Mouse (Mus musculus) liver, embryonic 16.5 days (tissue): ENCODE measurements around the gene Olfr1222. TPM values are rescaled to one million over a fixed set of nuclear protein-coding genes. Genes with fewer than 3 reads are reported as not detected.

Source experiments
- ATAC-seq: fragments of 200-750 bp; cut with Nextera tagmentation; 2 replicates; pipeline ENCODE4 v1.8.0; 2017; ENCODE audit warnings: low read depth, mild to moderate bottlenecking, moderate number of reproducible peaks, moderate library complexity
- H3K27ac ChIP-seq: fragments of 300-500 bp; sonication (generic); 2 replicates; pipeline ENCODE4 v1.5.1; 2014; ENCODE audit warnings: mild to moderate bottlenecking, low read length
- H3K27me3 ChIP-seq: fragments of 300-500 bp; sonication (generic); 2 replicates; pipeline ENCODE4 v1.6.1; 2014; ENCODE audit warnings: low read depth, low read length, mixed read lengths; ENCODE audit not compliant: control insufficient read depth, insufficient read depth
- H3K36me3 ChIP-seq: fragments of 300-500 bp; sonication (generic); 2 replicates; pipeline ENCODE4 v1.6.1; 2014; ENCODE audit warnings: mild to moderate bottlenecking; ENCODE audit not compliant: control insufficient read depth, insufficient read depth
- H3K4me1 ChIP-seq: fragments of 300-500 bp; sonication (generic); 2 replicates; pipeline ENCODE4 v1.6.1; 2014; ENCODE audit warnings: low read depth, low read length, mixed read lengths; ENCODE audit not compliant: control insufficient read depth
- H3K4me2 ChIP-seq: fragments of 300-500 bp; sonication (generic); 2 replicates; pipeline ENCODE4 v1.6.1; 2014; ENCODE audit warnings: low read depth, low read length, mixed read lengths
- H3K4me3 ChIP-seq: fragments of 300-500 bp; sonication (generic); 2 replicates; pipeline ENCODE4 v1.5.1; 2014; ENCODE audit warnings: low read depth, mild to moderate bottlenecking, low read length
- H3K9ac ChIP-seq: fragments of 300-500 bp; sonication (generic); 2 replicates; pipeline ENCODE4 v1.6.1; 2014; ENCODE audit warnings: low read depth, low read length
- H3K9me3 ChIP-seq: fragments of 300-500 bp; sonication (generic); replicated peaks from 2 replicates; pipeline ENCODE4 v1.6.1; 2016; ENCODE audit warnings: low read length; ENCODE audit not compliant: control insufficient read depth
- WGBS: fragments of 180-500 bp; shearing (Covaris S2); extraction: QIAGEN DNeasy Blood & Tissue Kit; methylation state at CpG from one replicate; pipeline ENCODE4 v1.1.7; 2014; ENCODE audit not compliant: insufficient replicate concordance; 5-methylcytosine and 5-hydroxymethylcytosine counted together
- polyA plus RNA-seq: library from polyadenylated mRNA; unstranded; fragments of >200 nt; fragmentation: Nextera tagmentation; extraction: Ambion mirVana; gene quantifications from 2 replicates; pipeline ENCODE4 v1.2.1, GENCODE M21; 2015

Olfr1222 gene
- polyA plus RNA-seq, 1 experiment from 2014 or later, result not detected

DNA sequence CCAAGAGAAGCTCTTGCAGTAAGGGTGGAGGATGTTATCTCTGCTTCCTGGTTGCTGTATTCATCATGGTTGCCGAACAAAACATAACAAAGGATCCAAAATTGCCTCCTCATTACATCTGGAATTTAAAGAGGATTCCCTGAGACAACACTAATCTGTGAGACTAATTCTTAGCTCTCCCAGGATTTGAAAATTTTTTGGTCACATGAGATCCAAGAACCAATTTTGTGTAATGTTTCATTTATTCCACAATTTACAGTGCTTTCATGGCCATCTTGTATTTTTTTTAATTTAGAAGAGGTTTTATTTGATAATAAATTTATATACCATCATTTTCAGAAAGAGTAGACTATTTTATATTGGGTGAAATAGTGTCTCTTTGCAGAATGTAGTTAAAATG lies 49.4 kb downstream of the Olfr1222 start, which contains the start of gene Olfr1219:
TSS of gene Olfr1219 (minus strand) at position 101 of the 400 bp plus-strand sequence.
- Histone ChIP-seq H3K4me2 (no peak within 1 kb of the TSS), H3K4me1 (no peaks in the 10 kb centered on the region), H3K4me3 (no peak within 1 kb of the TSS), H3K9ac (no peak within 1 kb of the TSS), H3K36me3 (no peaks in the 10 kb centered on the region), H3K27ac (no peak within 1 kb of the TSS), H3K9me3 (no peaks in the 10 kb centered on the region), H3K27me3 (no peaks in the 10 kb centered on the region)
- 46% methylated on average over 1 of the region's 1 CpGs for WGBS
- ATAC-seq, result no peak

DNA sequence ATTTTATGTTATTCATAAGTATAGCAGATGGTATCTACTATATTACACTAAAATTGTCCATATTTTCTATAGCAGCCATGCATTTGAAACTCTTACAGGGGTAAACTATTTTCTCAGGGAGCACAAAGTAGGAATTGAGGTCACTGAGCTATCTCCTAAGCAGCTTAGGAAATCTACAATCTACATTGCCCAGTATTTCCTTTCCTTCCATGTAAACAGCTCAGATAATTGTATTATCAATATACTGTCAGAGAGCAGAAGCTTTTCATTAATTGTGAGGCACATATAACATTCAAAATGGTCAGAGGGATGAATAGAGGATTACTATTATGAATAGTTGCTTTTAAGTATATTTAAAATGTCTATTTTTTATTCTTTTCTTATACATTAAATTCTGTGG lies 51.4 kb downstream of the Olfr1222 start:
- H3K4me2 ChIP-seq, result no peak overlapping the region
- no peaks in the 10 kb centered on the region for H3K27me3 ChIP-seq
- H3K4me3 ChIP-seq, result no peak overlapping the region
- ATAC-seq, result no peak
- H3K4me1 ChIP-seq, result no peaks in the 10 kb centered on the region
- no peak overlapping the region for H3K9ac ChIP-seq
- H3K36me3 ChIP-seq, result no peaks in the 10 kb centered on the region
- no peaks in the 10 kb centered on the region for H3K9me3 ChIP-seq
- H3K27ac ChIP-seq, result no peak overlapping the region

Other genes starting within 250 kb of the Olfr1222 start
- gene Olfr1208, start 230.7 kb downstream of the Olfr1222 start, polyA plus RNA-seq, result not detected in 2 replicates
- not detected in 2 replicates for gene Olfr1209, start 217.9 kb downstream of the Olfr1222 start, polyA plus RNA-seq
- gene Olfr1211, start 194.9 kb downstream of the Olfr1222 start, polyA plus RNA-seq, result not detected in 2 replicates
- not detected in 2 replicates for gene Olfr1212, start 179.1 kb downstream of the Olfr1222 start, polyA plus RNA-seq
- not detected in 2 replicates for gene Gm13762, start 152.8 kb downstream of the Olfr1222 start, polyA plus RNA-seq
- gene Olfr1214, start 140.4 kb downstream of the Olfr1222 start, polyA plus RNA-seq, result not detected in 2 replicates
- gene Olfr1215, start 126.1 kb downstream of the Olfr1222 start, polyA plus RNA-seq, result not detected in 2 replicates
- not detected in 2 replicates for gene Olfr1216, start 114.7 kb downstream of the Olfr1222 start, polyA plus RNA-seq
- gene Olfr1217, start 101.0 kb downstream of the Olfr1222 start, polyA plus RNA-seq, result not detected in 2 replicates
- not detected in 2 replicates for gene Olfr1218, start 71.9 kb downstream of the Olfr1222 start, polyA plus RNA-seq
- gene Olfr1219, start 49.5 kb downstream of the Olfr1222 start, polyA plus RNA-seq, result not detected in 2 replicates
- not detected in 2 replicates for gene Olfr1220, start 26.2 kb downstream of the Olfr1222 start, polyA plus RNA-seq
- not detected in 2 replicates for gene Olfr1221, start 15.8 kb downstream of the Olfr1222 start, polyA plus RNA-seq
- gene Olfr1223, start 18.5 kb upstream of the Olfr1222 start, polyA plus RNA-seq, result not detected in 2 replicates
- not detected in 2 replicates for gene Olfr1224-ps1, start 31.0 kb upstream of the Olfr1222 start, polyA plus RNA-seq
- not detected in 2 replicates for gene Olfr1225, start 41.6 kb upstream of the Olfr1222 start, polyA plus RNA-seq
- gene Olfr1226, start 67.0 kb upstream of the Olfr1222 start, polyA plus RNA-seq, result not detected in 2 replicates
- not detected in 2 replicates for gene Olfr1228, start 121.0 kb upstream of the Olfr1222 start, polyA plus RNA-seq
- not detected in 2 replicates for gene Olfr1229, start 155.0 kb upstream of the Olfr1222 start, polyA plus RNA-seq
- gene Olfr1230, start 164.2 kb upstream of the Olfr1222 start, polyA plus RNA-seq, result not detected in 2 replicates
- gene Olfr1231, start 174.0 kb upstream of the Olfr1222 start, polyA plus RNA-seq, result not detected in 2 replicates
- gene Olfr1232, start 196.6 kb upstream of the Olfr1222 start, polyA plus RNA-seq, result not detected in 2 replicates
- not detected in 2 replicates for gene Olfr1233, start 209.3 kb upstream of the Olfr1222 start, polyA plus RNA-seq
- not detected in 2 replicates for gene Olfr1234, start 231.8 kb upstream of the Olfr1222 start, polyA plus RNA-seq